Mouse (Mus musculus) hindbrain, embryonic 12.5 days (tissue): ENCODE measurements around the gene Agap3. TPM values are rescaled to one million over a fixed set of nuclear protein-coding genes. Genes with fewer than 3 reads are reported as not detected.

ENCODE experiments used
- ATAC-seq: fragments of 200-750 bp; cut with Nextera tagmentation; 2 replicates; pipeline ENCODE4 v1.8.0; 2017; ENCODE audit warnings: moderate TSS enrichment; ENCODE audit not compliant: low FRiP score
- H3K27ac ChIP-seq: fragments of 300-500 bp; sonication (generic); 2 replicates; pipeline ENCODE4 v1.5.1; 2016; ENCODE audit warnings: mild to moderate bottlenecking
- H3K27me3 ChIP-seq: fragments of 300-500 bp; sonication (generic); 2 replicates; pipeline ENCODE4 v1.6.1; 2016; ENCODE audit warnings: mild to moderate bottlenecking
- H3K36me3 ChIP-seq: fragments of 300-500 bp; sonication (generic); 2 replicates; pipeline ENCODE4 v1.6.1; 2016; ENCODE audit warnings: mild to moderate bottlenecking
- H3K4me1 ChIP-seq: fragments of 300-500 bp; sonication (generic); 2 replicates; pipeline ENCODE4 v1.6.1; 2016
- H3K4me2 ChIP-seq: fragments of 300-500 bp; sonication (generic); replicated peaks from 2 replicates; pipeline ENCODE4 v1.6.1; 2016; ENCODE audit warnings: mild to moderate bottlenecking
- H3K4me3 ChIP-seq: fragments of 300-500 bp; sonication (generic); 2 replicates; pipeline ENCODE4 v1.5.1; 2016; ENCODE audit warnings: mild to moderate bottlenecking
- H3K9ac ChIP-seq: fragments of 300-500 bp; sonication (generic); 2 replicates; pipeline ENCODE4 v1.6.1; 2016; ENCODE audit warnings: mild to moderate bottlenecking, moderate library complexity
- H3K9me3 ChIP-seq: fragments of 300-500 bp; sonication (generic); replicated peaks from 2 replicates; pipeline ENCODE4 v1.6.1; 2016; ENCODE audit warnings: mild to moderate bottlenecking
- WGBS: fragments of 180-500 bp; shearing (Covaris S2); methylation state at CpG from one replicate; pipeline ENCODE4 v1.1.7; 2016; 5-methylcytosine and 5-hydroxymethylcytosine counted together
- polyA plus RNA-seq: library from polyadenylated mRNA; unstranded; fragments of >200 nt; fragmentation: Nextera tagmentation; extraction: Ambion mirVana; gene quantifications from 2 replicates; pipeline ENCODE4 v1.2.1, GENCODE M21; 2016

Gene Agap3
- polyA plus RNA-seq, 1 experiment from 2014 or later = 86.2 TPM

DNA sequence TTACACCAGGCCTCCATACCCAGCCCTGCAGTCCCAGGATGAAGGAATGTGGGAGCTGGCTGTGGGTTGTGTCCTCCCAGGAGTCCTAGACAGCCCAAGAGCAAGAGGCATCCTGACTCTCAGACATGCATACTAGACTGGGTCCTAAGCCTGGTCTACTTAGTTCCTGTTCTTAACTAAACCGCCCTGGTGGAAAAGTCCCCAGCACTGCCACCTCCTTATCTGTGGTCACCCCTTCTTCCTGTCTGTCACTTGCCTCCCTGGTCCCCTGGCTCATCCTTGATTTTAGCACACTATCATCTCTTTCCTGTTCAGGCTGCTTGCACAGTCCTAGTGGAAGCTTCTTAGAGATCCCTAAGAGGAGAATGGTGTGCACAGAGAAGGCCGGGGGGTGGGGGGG, 53.5 kb downstream of the Agap3 start:
- Histone ChIP-seq H3K27me3 (peaks cover 27% of the 10 kb centered on the region), H3K4me3 (no peak overlapping the region), H3K27ac (no peak overlapping the region), H3K36me3 (peaks cover 24% of the 10 kb centered on the region), H3K9me3 (no peaks in the 10 kb centered on the region; the same call in 1 of the 2 replicates), H3K4me1 (peaks cover 16% of the 10 kb centered on the region), H3K4me2 (no peak overlapping the region), H3K9ac (no peak overlapping the region)
- ATAC-seq = no peak
- 42% methylated on average over 2 of the region's 2 CpGs for WGBS

DNA sequence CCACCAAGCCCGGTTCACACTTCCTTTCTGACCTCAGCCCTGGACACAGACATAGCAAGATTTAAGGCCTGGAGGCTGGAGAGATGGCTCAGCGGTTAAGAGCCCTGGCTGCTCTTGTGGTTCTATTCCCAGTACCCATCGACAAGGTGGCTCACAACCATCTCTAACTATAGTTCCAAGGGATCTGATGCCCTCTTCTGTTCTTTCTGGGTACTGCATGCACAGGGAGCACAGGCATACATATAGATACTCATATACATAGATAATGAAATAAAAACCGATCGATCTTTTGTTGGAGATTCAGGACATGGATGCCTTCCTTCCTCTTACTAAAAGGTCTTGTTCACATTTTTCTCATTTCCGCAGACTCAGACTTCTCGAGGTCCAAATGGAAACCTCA, 56.4 kb downstream of the Agap3 start:
- Histone ChIP-seq H3K27ac (no peak overlapping the region), H3K36me3 (no peaks in the 10 kb centered on the region; the same call in 1 of the 2 replicates), H3K4me1 (peaks cover 12% of the 10 kb centered on the region), H3K4me3 (no peak overlapping the region), H3K4me2 (no peak overlapping the region), H3K9ac (no peak overlapping the region), H3K9me3 (no peaks in the 10 kb centered on the region; the same call in 1 of the 2 replicates), H3K27me3 (peaks cover 23% of the 10 kb centered on the region)
- no peak for ATAC-seq
- WGBS = 93% methylated on average over 7 of the region's 7 CpGs

DNA sequence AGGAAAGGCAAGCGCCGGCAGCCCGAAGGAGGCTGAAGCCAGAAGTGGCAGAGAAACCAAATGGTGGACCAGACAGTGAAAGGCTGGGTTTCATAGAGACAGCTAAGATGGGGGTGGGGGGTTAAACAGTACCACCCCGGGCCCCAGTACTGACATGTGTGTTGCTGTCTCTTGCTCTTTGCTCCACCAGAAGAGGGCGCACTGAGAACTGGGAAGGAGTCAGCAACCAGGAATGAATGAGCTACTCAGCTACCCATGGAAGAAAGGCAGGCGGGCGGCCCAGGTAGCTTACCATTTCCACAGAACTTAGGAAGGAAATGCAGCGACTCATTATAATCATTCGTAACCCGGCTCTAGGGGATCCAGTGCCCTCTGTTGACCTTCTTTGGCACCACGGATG, 58.7 kb downstream of the Agap3 start:
- peak; percentile 46; the same call in 1 of the 2 replicates for ATAC-seq
- 0 out of 2 replicates have a peak, but pooled peaks cover 2% of the 10 kb centered on the region for H3K4me1 ChIP-seq
- no peaks in the 10 kb centered on the region; the same call in 1 of the 2 replicates for H3K9me3 ChIP-seq
- 56% methylated on average over 11 of the region's 11 CpGs for WGBS
- no peak overlapping the region for H3K4me3 ChIP-seq
- peaks cover 4% of the 10 kb centered on the region for H3K27me3 ChIP-seq
- no peaks in the 10 kb centered on the region; the same call in 1 of the 2 replicates for H3K36me3 ChIP-seq
- H3K27ac ChIP-seq = peak overlapping the region; percentile 35; the same call in 1 of the 2 replicates
- H3K9ac ChIP-seq = no peak overlapping the region
- H3K4me2 ChIP-seq = no peak overlapping the region

DNA sequence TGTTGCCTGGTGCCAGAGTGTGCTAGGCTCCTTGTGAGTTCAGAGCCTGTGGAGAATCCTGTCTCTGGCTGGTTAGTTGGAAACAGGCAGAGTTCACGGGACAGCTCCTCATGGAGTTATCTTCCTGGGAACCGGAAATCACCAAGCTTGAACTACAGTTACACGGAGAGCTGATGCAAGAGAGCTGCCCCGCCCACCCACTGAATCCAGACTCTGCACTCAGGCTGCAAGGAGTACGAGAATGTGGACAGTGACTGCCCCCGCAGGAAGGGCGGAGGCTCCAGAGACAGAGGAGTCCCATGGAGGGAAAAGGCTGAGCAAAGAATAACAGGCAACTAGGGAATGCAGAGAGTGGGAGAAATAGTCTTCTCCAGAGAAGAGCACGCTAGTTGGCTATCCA, 60.3 kb downstream of the Agap3 start:
- ATAC-seq = no peak
- Histone ChIP-seq H3K9me3 (no peaks in the 10 kb centered on the region; the same call in 1 of the 2 replicates), H3K27ac (no peak overlapping the region), H3K36me3 (no peaks in the 10 kb centered on the region; the same call in 1 of the 2 replicates), H3K4me2 (no peak overlapping the region), H3K4me1 (0 out of 2 replicates have a peak, but pooled peaks cover 2% of the 10 kb centered on the region), H3K27me3 (peaks cover under 1% of the 10 kb centered on the region; the same call in 1 of the 2 replicates), H3K4me3 (no peak overlapping the region), H3K9ac (no peak overlapping the region)
- WGBS = 58% methylated on average over 8 of the region's 8 CpGs

DNA sequence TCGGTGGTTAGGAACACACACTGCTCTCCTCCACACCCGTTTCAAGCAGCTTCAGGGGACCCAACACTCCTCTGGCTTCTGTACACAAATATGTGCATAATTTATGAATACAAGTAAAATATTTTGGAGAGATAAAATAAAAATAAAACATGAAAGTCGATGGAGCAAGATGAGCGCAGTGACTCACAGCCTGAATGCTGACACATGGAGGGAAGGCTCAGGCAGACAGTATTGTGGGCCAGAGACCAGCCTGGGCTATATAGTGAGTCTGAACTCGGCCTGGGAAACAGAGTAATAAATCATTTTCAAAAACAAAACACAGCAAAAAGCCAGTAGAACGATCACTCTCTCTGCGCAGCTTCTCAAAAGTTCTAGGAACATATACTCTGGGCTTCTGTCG, 69.4 kb downstream of the Agap3 start:
- Histone ChIP-seq H3K36me3 (no peaks in the 10 kb centered on the region), H3K9ac (no peak overlapping the region), H3K27ac (no peak overlapping the region), H3K4me2 (no peak overlapping the region), H3K27me3 (peaks cover 60% of the 10 kb centered on the region), H3K9me3 (no peaks in the 10 kb centered on the region), H3K4me3 (no peak overlapping the region), H3K4me1 (peaks cover 14% of the 10 kb centered on the region)
- WGBS = 72% methylated on average over 8 of the region's 8 CpGs
- no peak for ATAC-seq

DNA sequence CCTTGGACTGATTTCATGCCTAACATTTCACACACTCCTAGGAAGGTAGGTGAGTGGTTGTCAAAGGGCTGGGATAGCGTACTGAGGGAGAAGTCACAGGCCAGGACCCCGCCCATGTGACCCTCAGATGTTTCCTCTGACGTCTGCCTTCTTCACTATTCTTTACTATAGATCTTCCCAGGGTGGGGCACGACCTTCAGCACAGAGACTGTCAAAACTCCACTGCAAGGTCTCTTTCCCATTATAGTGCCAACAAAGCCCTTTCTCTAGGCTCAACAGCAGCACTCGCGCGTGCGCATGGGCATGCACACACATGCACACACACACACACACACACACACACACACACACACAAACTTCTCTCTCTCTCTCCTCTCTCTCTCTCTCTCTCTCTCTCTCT, 71.8 kb downstream of the Agap3 start:
- 36% methylated on average over 8 of the region's 8 CpGs for WGBS
- H3K27me3 ChIP-seq = peaks cover 73% of the 10 kb centered on the region
- H3K27ac ChIP-seq = no peak overlapping the region
- H3K4me2 ChIP-seq = peak overlapping the region; percentile 86
- H3K9me3 ChIP-seq = no peaks in the 10 kb centered on the region
- no peak overlapping the region for H3K9ac ChIP-seq
- H3K4me1 ChIP-seq = peaks cover 28% of the 10 kb centered on the region
- no peak for ATAC-seq
- H3K36me3 ChIP-seq = no peaks in the 10 kb centered on the region
- peak overlapping the region; percentile 53; the same call in 1 of the 2 replicates for H3K4me3 ChIP-seq

DNA sequence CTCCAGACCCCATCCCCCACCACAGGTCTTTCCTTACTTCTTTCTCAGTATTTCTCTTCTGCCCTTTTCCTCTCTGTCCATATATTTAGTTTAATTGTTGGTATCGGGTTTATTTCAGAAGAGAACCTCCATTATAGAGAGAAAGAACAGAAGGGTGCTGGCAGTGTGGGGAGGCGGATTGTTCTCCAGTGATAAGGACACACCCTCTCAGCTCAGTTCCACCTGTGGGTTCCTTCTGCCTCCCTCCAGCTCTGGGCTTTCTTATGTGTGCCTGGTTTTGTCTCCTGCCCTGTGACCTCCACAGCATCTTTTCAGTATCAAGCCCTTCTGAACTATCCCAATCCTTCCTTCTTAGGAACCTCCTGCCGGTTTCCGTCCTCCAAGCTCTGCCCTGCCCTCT, 72.5 kb downstream of the Agap3 start:
- peak overlapping the region; percentile 53; the same call in 1 of the 2 replicates for H3K4me3 ChIP-seq
- WGBS = 8% methylated on average over 4 of the region's 4 CpGs
- H3K27ac ChIP-seq = no peak overlapping the region
- peaks cover 32% of the 10 kb centered on the region for H3K4me1 ChIP-seq
- no peak for ATAC-seq
- H3K27me3 ChIP-seq = peaks cover 81% of the 10 kb centered on the region
- no peaks in the 10 kb centered on the region for H3K9me3 ChIP-seq
- no peaks in the 10 kb centered on the region for H3K36me3 ChIP-seq
- no peak overlapping the region for H3K9ac ChIP-seq
- H3K4me2 ChIP-seq = peak overlapping the region; percentile 86

DNA sequence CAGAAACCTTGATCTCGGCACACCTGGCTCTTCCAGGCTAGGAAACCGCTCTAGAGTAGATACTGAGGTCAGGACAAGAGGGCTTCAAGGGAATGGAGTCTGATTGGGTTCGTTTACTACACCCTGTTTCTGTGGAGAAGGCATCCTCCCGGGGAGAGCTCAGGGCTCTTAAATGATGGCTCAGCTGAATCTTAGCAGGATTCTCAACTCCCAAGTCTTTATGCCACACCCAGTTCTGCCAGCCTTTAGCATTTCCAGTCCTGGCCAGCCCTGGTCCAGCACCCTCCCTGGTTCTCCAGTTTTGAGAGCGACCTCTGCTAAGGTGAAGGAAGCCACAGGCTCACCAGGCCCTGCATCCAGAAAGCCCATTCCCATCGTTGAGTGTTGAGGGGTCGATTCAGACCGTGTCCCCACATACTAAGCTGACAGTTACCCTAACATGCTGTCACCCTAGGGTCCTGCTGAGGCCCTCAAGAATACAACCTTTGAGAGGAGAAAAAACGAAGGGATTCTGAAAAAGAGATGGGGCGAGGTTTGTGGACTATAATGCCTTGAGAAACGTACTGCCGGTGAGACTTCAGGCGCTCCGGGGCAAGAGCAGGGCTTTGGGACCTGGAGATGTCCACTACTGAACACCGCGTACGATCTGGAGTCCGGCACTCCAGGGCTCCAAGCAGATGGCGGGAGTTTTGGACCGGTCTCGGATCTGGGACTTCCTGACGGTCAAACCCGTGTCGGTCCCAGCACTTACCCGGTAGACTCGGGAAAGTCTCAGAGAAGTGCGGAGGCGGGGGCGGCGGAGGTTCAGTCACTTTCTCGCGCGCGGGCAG, 73.6 kb downstream of the Agap3 start:
- Histone ChIP-seq H3K4me3 (peak overlapping the region; percentile 53), H3K4me1 (peaks cover 32% of the 10 kb centered on the region), H3K36me3 (no peaks in the 10 kb centered on the region), H3K9ac (peak overlapping the region; percentile 72), H3K9me3 (no peaks in the 10 kb centered on the region), H3K27ac (no peak overlapping the region), H3K4me2 (peak overlapping the region; percentile 86), H3K27me3 (peaks cover 84% of the 10 kb centered on the region)
- 2% methylated on average over 34 of the region's 34 CpGs for WGBS
- no peak for ATAC-seq

DNA sequence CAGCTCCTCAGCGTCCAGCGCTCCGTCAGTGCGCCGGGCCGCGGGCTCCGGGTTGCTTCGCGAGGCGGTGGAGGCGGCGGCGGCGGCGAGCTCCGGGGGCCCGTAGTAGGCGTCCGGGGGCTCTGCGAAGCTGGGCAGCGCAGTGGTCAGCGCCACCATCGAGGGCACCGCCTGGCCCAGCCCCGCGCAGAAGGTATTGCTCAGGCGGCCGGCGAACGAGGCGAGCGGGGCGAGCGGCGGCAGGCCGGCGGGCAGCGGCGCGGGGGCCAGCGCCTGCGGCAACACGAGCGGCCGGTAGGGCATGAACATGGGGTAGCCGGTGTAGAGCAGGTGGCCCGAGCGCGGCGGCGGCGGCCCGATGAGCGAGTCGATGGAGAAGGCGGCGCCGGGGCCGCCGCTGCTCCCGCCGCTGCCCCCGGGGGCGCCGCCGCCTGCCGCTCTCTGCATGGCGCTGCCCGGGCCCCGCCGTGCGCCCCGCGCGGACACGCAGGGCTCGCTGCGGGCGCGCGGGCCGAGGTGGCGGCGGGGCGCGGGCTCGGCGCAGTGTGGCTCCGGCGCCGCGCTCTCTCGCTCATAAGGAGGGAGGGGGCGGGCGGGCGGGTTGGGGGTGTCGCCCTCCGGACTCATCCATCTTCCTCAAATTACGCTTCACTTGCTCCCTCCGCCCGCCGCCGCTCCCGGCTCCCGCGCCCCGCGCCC, 74.4 kb downstream of the Agap3 start:
- Histone ChIP-seq H3K4me2 (peak overlapping the region; percentile 86), H3K27ac (no peak overlapping the region), H3K36me3 (no peaks in the 10 kb centered on the region), H3K9ac (peak overlapping the region; percentile 72), H3K4me3 (peak overlapping the region; percentile 53), H3K4me1 (peaks cover 32% of the 10 kb centered on the region), H3K27me3 (peaks cover 89% of the 10 kb centered on the region), H3K9me3 (no peaks in the 10 kb centered on the region)
- ATAC-seq = peak; percentile 59
- WGBS = under 1% methylated on average over 56 of the region's 109 CpGs

DNA sequence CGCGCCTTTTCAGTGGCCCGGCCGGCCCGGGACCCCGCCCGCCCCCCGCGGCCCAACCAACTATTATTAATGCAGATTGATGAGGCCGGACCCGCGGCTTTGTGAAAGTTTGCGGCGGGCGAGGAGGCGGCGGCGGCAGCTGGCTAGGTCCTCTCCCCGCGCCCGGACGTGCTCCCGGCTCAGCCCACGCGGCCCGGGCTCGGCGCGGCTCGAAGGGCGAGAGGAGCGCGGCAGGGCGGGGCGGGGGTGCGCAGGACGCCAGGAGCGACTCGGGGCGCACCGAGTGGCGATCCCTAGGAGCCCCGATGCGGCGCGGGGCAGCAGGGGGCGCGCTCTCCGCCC, 74.9 kb downstream of the Agap3 start, which contains the start of gene Gbx1:
Gene Gbx1 (minus strand): TSS at position 314 of the 342 bp plus-strand sequence.
- H3K9ac ChIP-seq = peak within 1 kb of the TSS; percentile 72
- ATAC-seq = peak; percentile 45
- no peaks in the 10 kb centered on the region for H3K36me3 ChIP-seq
- peak within 1 kb of the TSS; percentile 53 for H3K4me3 ChIP-seq
- WGBS = under 1% methylated on average over 38 of the region's 49 CpGs
- H3K9me3 ChIP-seq = no peaks in the 10 kb centered on the region
- peaks cover 88% of the 10 kb centered on the region for H3K27me3 ChIP-seq
- peaks cover 32% of the 10 kb centered on the region for H3K4me1 ChIP-seq
- 0 out of 2 replicates have a peak within 1 kb of the TSS, but pooled peaks have one; percentile 13 for H3K27ac ChIP-seq
- peak within 1 kb of the TSS; percentile 86 for H3K4me2 ChIP-seq

DNA sequence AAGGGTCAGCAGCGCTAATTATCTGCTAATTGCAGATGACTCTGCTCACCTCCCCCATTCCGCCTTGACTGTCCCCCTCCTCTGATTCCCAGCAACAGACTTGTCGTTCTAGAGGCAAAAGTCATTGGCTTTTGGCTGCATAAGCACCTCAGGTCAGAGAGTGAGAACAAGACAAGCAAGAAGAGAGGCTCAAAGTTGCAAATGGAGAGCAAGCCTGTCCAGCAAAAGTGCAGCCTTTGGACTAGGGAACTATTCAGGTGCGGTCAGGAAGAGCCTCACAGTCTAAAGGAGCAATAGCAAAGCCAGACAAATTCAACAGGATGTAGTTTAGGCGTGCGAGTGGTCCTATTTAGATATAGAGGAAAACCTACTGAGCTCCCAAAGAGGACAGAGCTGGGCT, 75.8 kb downstream of the Agap3 start:
- H3K4me2 ChIP-seq = peak overlapping the region; percentile 86; the same call in 1 of the 2 replicates
- no peak overlapping the region for H3K4me3 ChIP-seq
- peaks cover 85% of the 10 kb centered on the region for H3K27me3 ChIP-seq
- 14% methylated on average over 6 of the region's 6 CpGs for WGBS
- H3K4me1 ChIP-seq = peaks cover 32% of the 10 kb centered on the region
- H3K36me3 ChIP-seq = no peaks in the 10 kb centered on the region
- no peak overlapping the region for H3K9ac ChIP-seq
- H3K27ac ChIP-seq = no peak overlapping the region
- H3K9me3 ChIP-seq = no peaks in the 10 kb centered on the region
- ATAC-seq = no peak

DNA sequence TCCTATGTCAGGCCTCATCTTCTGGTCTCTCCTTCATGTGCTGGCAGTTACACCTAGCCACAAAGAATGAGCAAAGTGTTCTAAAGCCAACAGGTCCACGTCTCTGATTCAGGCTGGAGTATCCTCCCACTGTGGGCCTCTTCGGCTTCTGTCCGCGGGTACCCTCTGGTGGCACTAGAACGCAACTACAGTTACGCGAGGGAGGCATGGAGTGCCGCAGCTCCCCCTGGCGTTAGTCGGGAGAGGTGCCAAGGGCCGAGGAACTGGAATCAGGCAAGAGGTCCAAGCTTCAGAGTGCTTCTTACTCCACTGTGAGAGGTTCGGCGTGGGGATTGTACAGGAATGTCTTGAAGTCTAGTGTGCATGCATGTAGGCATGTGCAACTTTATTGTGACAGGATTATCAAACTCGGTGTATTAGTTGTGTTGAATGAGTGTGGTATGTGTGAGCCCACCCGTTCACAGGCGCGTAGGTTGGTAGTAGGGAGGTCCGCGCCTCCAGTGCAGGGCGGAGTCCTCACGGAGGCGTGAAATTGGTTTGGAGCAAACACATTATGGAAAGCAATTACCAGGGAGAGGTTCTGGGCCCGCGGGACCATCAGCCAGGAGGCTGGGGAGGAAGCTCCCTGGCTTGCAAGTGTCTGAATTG, 78.2 kb downstream of the Agap3 start:
- Histone ChIP-seq H3K4me1 (peaks cover 27% of the 10 kb centered on the region), H3K9ac (no peak overlapping the region), H3K4me2 (no peak overlapping the region), H3K4me3 (no peak overlapping the region), H3K9me3 (no peaks in the 10 kb centered on the region), H3K27me3 (peaks cover 72% of the 10 kb centered on the region), H3K27ac (no peak overlapping the region), H3K36me3 (no peaks in the 10 kb centered on the region)
- peak; percentile 41 for ATAC-seq
- 19% methylated on average over 24 of the region's 24 CpGs for WGBS
